Mouse (Mus musculus) G1E (cell line): ENCODE results near the gene Olfr307. TPM values are rescaled to one million over a fixed set of nuclear protein-coding genes. Genes with fewer than 3 reads are reported as not detected.

Experiments used
- ATAC-seq: 2 replicates; pipeline ENCODE4 v1.8.0; 2016; ENCODE audit warnings: mild to moderate bottlenecking; ENCODE audit not compliant: insufficient number of reproducible peaks, poor library complexity, low FRiP score, severe bottlenecking; ENCODE audit errors: extremely low read depth
- DNase-seq: peaks from one replicate; pipeline ENCODE4 v3.0.0; 2012; ENCODE audit warnings: low spot score
- H3K27me3 ChIP-seq: 2 replicates; pipeline ENCODE4 v1.6.1; 2012; ENCODE audit warnings: mild to moderate bottlenecking, low read length, inconsistent platforms; ENCODE audit not compliant: insufficient read depth
- H3K36me3 ChIP-seq: replicated peaks from 2 replicates; pipeline ENCODE3; 2012; ENCODE audit warnings: mild to moderate bottlenecking, inconsistent platforms
- H3K4me1 ChIP-seq: 2 replicates; pipeline ENCODE4 v1.6.1; 2012; ENCODE audit warnings: low read depth, low read length, inconsistent platforms, mixed read lengths; ENCODE audit not compliant: insufficient read depth
- H3K4me3 ChIP-seq: 2 replicates; pipeline ENCODE4 v1.5.1; 2012; ENCODE audit warnings: low read depth, mild to moderate bottlenecking, inconsistent platforms, low read length, moderate library complexity, mixed read lengths
- H3K9me3 ChIP-seq: replicated peaks from 2 replicates; pipeline ENCODE4 v1.6.1; 2012; ENCODE audit warnings: inconsistent platforms
- CTCF ChIP-seq: IDR thresholded peaks from 2 replicates; pipeline ENCODE4 v1.5.1; 2012; ENCODE audit warnings: low read depth, low read length, inconsistent platforms, mixed read lengths
- GATA1 ChIP-seq: IDR thresholded peaks from 2 replicates; pipeline ENCODE4 v1.6.1; 2012; ENCODE audit warnings: borderline replicate concordance, low read length, inconsistent platforms, mixed read lengths
- GATA2 ChIP-seq: IDR thresholded peaks from 2 replicates; pipeline ENCODE4 v1.6.1; 2012; ENCODE audit warnings: low read depth, low read length, inconsistent platforms, borderline replicate concordance
- POLR2AphosphoS5 ChIP-seq: IDR thresholded peaks from 2 replicates; pipeline ENCODE4 v1.6.1; 2012; ENCODE audit warnings: low read depth, low read length, inconsistent platforms; ENCODE audit not compliant: insufficient replicate concordance
- TAL1 ChIP-seq: conservative IDR thresholded peaks from 2 replicates; pipeline ENCODE4 v1.6.1; 2012; ENCODE audit warnings: low read depth, low read length, inconsistent platforms, mixed read lengths
- polyA plus RNA-seq: library from polyadenylated mRNA; stranded (reverse); fragments of >175 nt; gene quantifications from 2 replicates; pipeline ENCODE4 v1.2.3, GENCODE M21; 2012
- total RNA-seq, 2 experiments: library from RNA; stranded (forward) in 1 of 2; stranded (reverse) in 1 of 2; fragments of 200-1000 nt in 1 of 2; fragments of >200 nt in 1 of 2; fragmentation: Nextera tagmentation in 1 of 2; gene quantifications; 2 replicates each; pipeline ENCODE4 v1.2.3; 2014 to 2017

Olfr307 gene
- total and polyA plus RNA-seq, 3 experiments: 0.11 TPM; not detected in 2

GRCm38 (mm10) chr7:86325530-86325929 lies 11.9 kb downstream of the Olfr307 start, which contains the start of gene Olfr308:
Gene Olfr308 (minus strand): TSS chr7:86325630.
- no peak for ATAC-seq
- TF ChIP-seq GATA2: no peak

GRCm38 (mm10) chr7:86321323-86321722 lies 16.1 kb downstream of the Olfr307 start:
- ATAC-seq (no peak), DNase-seq (no peak)

More at GRCm38 (mm10) chr7:86325530-86325929, 11.9 kb downstream of the Olfr307 start, which contains the start of gene Olfr308:
- Histone ChIP-seq H3K4me3 (no peak within 1 kb of the TSS), H3K27me3 (no peaks in the 10 kb centered on the region), H3K9me3 (no peaks in the 10 kb centered on the region), H3K36me3 (no peaks in the 10 kb centered on the region), H3K4me1 (no peaks in the 10 kb centered on the region)
- DNase-seq: no peak

GRCm38 (mm10) chr7:86313608-86314007 lies 23.8 kb downstream of the Olfr307 start, which contains the start of gene Olfr309:
Gene Olfr309 (minus strand): TSS chr7:86313708.
- no peaks in the 10 kb centered on the region for H3K4me1 ChIP-seq
- H3K36me3 ChIP-seq: no peaks in the 10 kb centered on the region
- H3K27me3 ChIP-seq: no peaks in the 10 kb centered on the region
- DNase-seq (no peak), ATAC-seq (no peak)
- H3K4me3 ChIP-seq: no peak within 1 kb of the TSS
- TF ChIP-seq CTCF (no peak), TAL1 (no peak), POLR2AphosphoS5 (no peak), GATA1 (no peak), GATA2 (no peak)
- 0 out of 2 replicates have a peak, but pooled peaks cover 3% of the 10 kb centered on the region for H3K9me3 ChIP-seq

More at GRCm38 (mm10) chr7:86321323-86321722, 16.1 kb downstream of the Olfr307 start:
- Histone ChIP-seq H3K4me1 (no peaks in the 10 kb centered on the region), H3K4me3 (no peak overlapping the region), H3K36me3 (no peaks in the 10 kb centered on the region), H3K27me3 (no peaks in the 10 kb centered on the region), H3K9me3 (0 out of 2 replicates have a peak, but pooled peaks cover 3% of the 10 kb centered on the region)
- TF ChIP-seq GATA1 (no peak), TAL1 (no peak), POLR2AphosphoS5 (no peak), CTCF (no peak), GATA2 (no peak)

Other genes starting within 250 kb of the Olfr307 start
- not detected in 2 replicates for gene Vmn2r75, start 165.8 kb downstream of the Olfr307 start, total RNA-seq (2014; fragmentation: Nextera tagmentation)
- under 0.01 and 0.06 TPM in 2 replicates for gene Vmn2r75, start 165.8 kb downstream of the Olfr307 start, total RNA-seq (2017)
- not detected in 2 replicates for gene Vmn2r75, start 165.8 kb downstream of the Olfr307 start, polyA plus RNA-seq
- not detected in 2 replicates for gene Vmn2r76, start 91.3 kb downstream of the Olfr307 start, total RNA-seq (2014; fragmentation: Nextera tagmentation)
- 0.05 and 0.06 TPM in 2 replicates for gene Vmn2r76, start 91.3 kb downstream of the Olfr307 start, total RNA-seq (2017)
- gene Vmn2r76, start 91.3 kb downstream of the Olfr307 start, polyA plus RNA-seq: not detected in 2 replicates
- gene Olfr310, start 60.4 kb downstream of the Olfr307 start, total RNA-seq (2014; fragmentation: Nextera tagmentation): not detected in 2 replicates
- 0.27 TPM in 1 of 2 replicates, not detected in the other for gene Olfr310, start 60.4 kb downstream of the Olfr307 start, total RNA-seq (2017)
- not detected in 2 replicates for gene Olfr310, start 60.4 kb downstream of the Olfr307 start, polyA plus RNA-seq
- gene Olfr309, start 23.9 kb downstream of the Olfr307 start, total RNA-seq (2014; fragmentation: Nextera tagmentation): not detected in 2 replicates
- 0.11 TPM in 1 of 2 replicates, not detected in the other for gene Olfr309, start 23.9 kb downstream of the Olfr307 start, total RNA-seq (2017)
- gene Olfr309, start 23.9 kb downstream of the Olfr307 start, polyA plus RNA-seq: not detected in 2 replicates
- not detected in 2 replicates for gene Olfr308, start 12.0 kb downstream of the Olfr307 start, total RNA-seq (2014; fragmentation: Nextera tagmentation)
- gene Olfr308, start 12.0 kb downstream of the Olfr307 start, total RNA-seq (2017): 0.11 TPM in 1 of 2 replicates, not detected in the other
- not detected in 2 replicates for gene Olfr308, start 12.0 kb downstream of the Olfr307 start, polyA plus RNA-seq
- gene Olfr305, start 29.3 kb upstream of the Olfr307 start, total RNA-seq (2014; fragmentation: Nextera tagmentation): not detected in 2 replicates
- gene Olfr305, start 29.3 kb upstream of the Olfr307 start, total RNA-seq (2017): 0.12 and 0.22 TPM in 2 replicates
- gene Olfr305, start 29.3 kb upstream of the Olfr307 start, polyA plus RNA-seq: not detected in 2 replicates
- gene Olfr304, start 49.1 kb upstream of the Olfr307 start, total RNA-seq (2014; fragmentation: Nextera tagmentation): not detected in 2 replicates
- gene Olfr304, start 49.1 kb upstream of the Olfr307 start, total RNA-seq (2017): 0.16 TPM in 1 of 2 replicates, not detected in the other
- gene Olfr304, start 49.1 kb upstream of the Olfr307 start, polyA plus RNA-seq: not detected in 2 replicates
- not detected in 2 replicates for gene Olfr303, start 60.2 kb upstream of the Olfr307 start, total RNA-seq (2014; fragmentation: Nextera tagmentation)
- 0.23 TPM in 1 of 2 replicates, not detected in the other for gene Olfr303, start 60.2 kb upstream of the Olfr307 start, total RNA-seq (2017)
- not detected in 2 replicates for gene Olfr303, start 60.2 kb upstream of the Olfr307 start, polyA plus RNA-seq
- not detected in 2 replicates for gene Olfr301, start 66.3 kb upstream of the Olfr307 start, total RNA-seq (2014; fragmentation: Nextera tagmentation)
- gene Olfr301, start 66.3 kb upstream of the Olfr307 start, total RNA-seq (2017): 0.12 TPM in 1 of 2 replicates, not detected in the other
- gene Olfr301, start 66.3 kb upstream of the Olfr307 start, polyA plus RNA-seq: not detected in 2 replicates
- not detected in 2 replicates for gene Olfr299, start 122.3 kb upstream of the Olfr307 start, total RNA-seq (2014; fragmentation: Nextera tagmentation)
- gene Olfr299, start 122.3 kb upstream of the Olfr307 start, total RNA-seq (2017): 0.05 TPM in 1 of 2 replicates, not detected in the other
- not detected in 2 replicates for gene Olfr299, start 122.3 kb upstream of the Olfr307 start, polyA plus RNA-seq
- not detected in 2 replicates for gene Olfr298, start 154.9 kb upstream of the Olfr307 start, total RNA-seq (2014; fragmentation: Nextera tagmentation)
- 0.12 TPM in 1 of 2 replicates, not detected in the other for gene Olfr298, start 154.9 kb upstream of the Olfr307 start, total RNA-seq (2017)
- not detected in 2 replicates for gene Olfr298, start 154.9 kb upstream of the Olfr307 start, polyA plus RNA-seq
- gene Olfr297, start 182.4 kb upstream of the Olfr307 start, total RNA-seq (2014; fragmentation: Nextera tagmentation): not detected in 2 replicates
- gene Olfr297, start 182.4 kb upstream of the Olfr307 start, total RNA-seq (2017): 0.06 TPM in 1 of 2 replicates, not detected in the other
- gene Olfr297, start 182.4 kb upstream of the Olfr307 start, polyA plus RNA-seq: not detected in 2 replicates
- gene Olfr295, start 246.3 kb upstream of the Olfr307 start, total RNA-seq (2014; fragmentation: Nextera tagmentation): not detected in 2 replicates
- gene Olfr295, start 246.3 kb upstream of the Olfr307 start, total RNA-seq (2017): 0.06 and 0.27 TPM in 2 replicates
- not detected in 2 replicates for gene Olfr295, start 246.3 kb upstream of the Olfr307 start, polyA plus RNA-seq